Mouse (Mus musculus) myocyte (in vitro differentiated cells): ENCODE data around the gene Hspd1. TPM values are rescaled to one million over a fixed set of nuclear protein-coding genes. Genes with fewer than 3 reads are reported as not detected.

Source experiments
- H3K27me3 ChIP-seq: one replicate; pipeline ENCODE4 v1.6.1; 2011; ENCODE audit not compliant: control insufficient read depth, insufficient read depth, insufficient read length
- H3K36me3 ChIP-seq: one replicate; pipeline ENCODE4 v1.6.1; 2011; ENCODE audit not compliant: control insufficient read depth, insufficient read depth
- H3K4me2 ChIP-seq: one replicate; pipeline ENCODE4 v1.6.1; 2011; ENCODE audit warnings: low read depth, control low read depth
- H3K4me3 ChIP-seq: one replicate; pipeline ENCODE4 v1.5.1; 2011; ENCODE audit warnings: mild to moderate bottlenecking, control low read depth, moderate library complexity
- H3K79me2 ChIP-seq: one replicate; pipeline ENCODE4 v1.6.1; 2011; ENCODE audit not compliant: control insufficient read depth, insufficient read depth
- H3ac ChIP-seq: one replicate; pipeline ENCODE4 v1.6.1; 2011; ENCODE audit not compliant: control insufficient read depth, insufficient read length
- CEBPB ChIP-seq: IDR thresholded peaks from 2 replicates; pipeline ENCODE4 v1.6.1; 2011; ENCODE audit warnings: mild to moderate bottlenecking, moderate library complexity; ENCODE audit not compliant: poor library complexity, insufficient read depth, severe bottlenecking
- E2F4 ChIP-seq: IDR thresholded peaks from one replicate; pipeline ENCODE4 v1.6.1; 2011; ENCODE audit warnings: mild to moderate bottlenecking, control low read depth, moderate library complexity; ENCODE audit not compliant: insufficient read depth
- MAX ChIP-seq: IDR thresholded peaks from one replicate; pipeline ENCODE4 v1.6.1; 2011; ENCODE audit warnings: low read depth, mild to moderate bottlenecking, control low read depth
- MYOD1 ChIP-seq, 3 experiments: IDR thresholded peaks; one replicate each; pipeline ENCODE4 v1.6.1; 2011; ENCODE audit warnings: control low read depth in 2 of 3, low read depth in 2 of 3, mild to moderate bottlenecking in 2 of 3, moderate library complexity in 1 of 3; ENCODE audit not compliant: insufficient read length in 2 of 3, control insufficient read depth in 1 of 3
- MYOG ChIP-seq, 3 experiments: IDR thresholded peaks; one replicate each; pipeline ENCODE4 v1.6.1; 2011; ENCODE audit warnings: control low read depth in 2 of 3, low read depth in 2 of 3, mild to moderate bottlenecking in 2 of 3; ENCODE audit not compliant: insufficient read length in 2 of 3, control insufficient read depth in 1 of 3, insufficient read depth in 1 of 3
- POLR2A ChIP-seq: IDR thresholded peaks from one replicate; pipeline ENCODE4 v1.6.1; 2011; ENCODE audit warnings: low read depth, mild to moderate bottlenecking, control low read depth, moderate library complexity; ENCODE audit not compliant: insufficient read length
- POLR2AphosphoS2 ChIP-seq: IDR thresholded peaks from one replicate; pipeline ENCODE4 v1.6.1; 2011; ENCODE audit warnings: low read depth, control low read depth; ENCODE audit not compliant: insufficient read length
- REST ChIP-seq: IDR thresholded peaks from one replicate; pipeline ENCODE4 v1.6.1; 2011; ENCODE audit warnings: mild to moderate bottlenecking, control low read depth, moderate library complexity; ENCODE audit not compliant: insufficient read depth, insufficient read length
- SRF ChIP-seq: IDR thresholded peaks from one replicate; pipeline ENCODE4 v1.6.1; 2011; ENCODE audit warnings: low read depth; ENCODE audit not compliant: control insufficient read depth, insufficient read length
- TCF12 ChIP-seq: IDR thresholded peaks from one replicate; pipeline ENCODE4 v1.6.1; 2011; ENCODE audit warnings: mild to moderate bottlenecking, control low read depth; ENCODE audit not compliant: poor library complexity, insufficient read depth, severe bottlenecking
- TCF3 ChIP-seq: IDR thresholded peaks from one replicate; pipeline ENCODE4 v1.6.1; 2011; ENCODE audit warnings: low read depth, control low read depth; ENCODE audit not compliant: insufficient read length
- USF1 ChIP-seq: IDR thresholded peaks from one replicate; pipeline ENCODE4 v1.6.1; 2011; ENCODE audit warnings: low read depth, mild to moderate bottlenecking, control low read depth, moderate library complexity
- polyA plus RNA-seq: library from polyadenylated mRNA; unstranded; fragments of >200 nt; fragmentation: generic; extraction: Trizol; gene quantifications from one replicate; pipeline ENCODE4 v1.2.1, GENCODE M21; 2012; ENCODE audit warnings: missing spikeins

Gene Hspd1
- polyA plus RNA-seq, 1 experiment: 132 TPM

DNA sequence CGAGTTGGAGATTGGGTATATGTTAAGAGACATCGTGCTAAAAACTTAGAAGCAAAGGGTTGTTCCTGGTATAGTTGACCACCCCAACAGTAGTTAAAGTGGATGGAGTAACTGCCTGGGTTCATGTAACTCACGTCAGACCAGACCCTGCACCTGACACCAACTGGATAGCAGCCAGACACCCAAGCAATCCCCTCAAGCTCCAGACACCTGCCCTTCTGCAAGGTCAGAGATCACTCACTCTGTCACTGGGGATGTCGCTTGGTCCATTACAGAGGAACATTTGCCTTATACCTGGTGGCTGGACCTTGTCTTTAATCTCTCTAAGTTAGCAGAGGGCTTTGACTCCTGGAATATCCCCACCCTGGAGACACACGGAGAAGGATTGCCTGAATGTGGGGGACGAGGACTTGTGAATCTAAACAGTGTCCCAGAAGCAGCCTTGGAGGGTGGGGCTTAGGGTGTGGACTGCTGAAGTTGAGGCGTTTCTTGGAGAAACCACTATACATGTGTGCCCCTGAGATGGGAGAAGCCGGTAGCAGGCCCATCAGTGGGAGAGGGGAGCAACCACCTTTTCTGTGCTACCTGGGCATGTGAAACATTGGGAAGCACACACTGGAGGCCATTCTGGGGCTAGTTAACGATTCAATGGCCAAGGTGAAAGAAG is 19.0 kb upstream of the Hspd1 start:
- H3K79me2 ChIP-seq: no peaks in the 10 kb centered on the region
- no peak overlapping the region for H3K4me2 ChIP-seq
- no peak overlapping the region for H3K4me3 ChIP-seq
- H3K36me3 ChIP-seq: no peaks in the 10 kb centered on the region
- H3K27me3 ChIP-seq: no peaks in the 10 kb centered on the region
- H3ac ChIP-seq: no peak overlapping the region
- TF ChIP-seq MAX (no peak), MYOG (IDR thresholded peaks at IDR 0.05; ENCODE audit: control insufficient read depth in 1 of 3, insufficient read depth in 1 of 3, insufficient read length in 2 of 3, low read depth in 2 of 3) (no peak), MYOD1 (IDR thresholded peaks at IDR 0.05; ENCODE audit: control insufficient read depth in 1 of 3, insufficient read length in 2 of 3, low read depth in 2 of 3) (no peak), POLR2A (no peak), CEBPB (no peak), TCF3 (no peak), E2F4 (no peak), USF1 (no peak), REST (no peak), SRF (no peak), POLR2AphosphoS2 (no peak), TCF12 (no peak)

DNA sequence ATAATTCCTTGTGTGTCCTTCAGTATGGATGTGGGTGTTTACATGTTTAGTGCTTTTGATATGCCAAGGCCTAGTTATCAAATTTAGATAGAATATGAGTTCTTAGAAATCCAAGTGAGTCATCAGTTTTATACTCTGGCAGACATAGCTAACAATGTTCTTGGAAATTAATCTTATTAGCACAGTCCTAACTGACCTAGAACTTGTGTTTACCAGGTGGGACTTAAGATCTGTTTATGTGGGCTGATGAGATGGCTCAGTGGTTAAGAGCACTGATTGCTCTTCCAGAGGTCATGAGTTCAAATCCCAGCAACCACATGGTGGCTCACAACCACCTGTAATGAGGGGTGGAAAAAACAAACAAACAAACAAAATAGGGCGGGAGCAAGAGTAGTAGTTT is 4.4 kb upstream of the Hspd1 start:
- no peak overlapping the region for H3ac ChIP-seq
- no peak for TF ChIP-seq CEBPB
- TF ChIP-seq MAX: no peak
- TF ChIP-seq MYOD1 (IDR thresholded peaks at IDR 0.05; ENCODE audit: control insufficient read depth in 1 of 3, insufficient read length in 2 of 3, low read depth in 2 of 3): no peak
- TF ChIP-seq E2F4: no peak
- no peak for TF ChIP-seq TCF3
- no peak for TF ChIP-seq POLR2A
- TF ChIP-seq TCF12: no peak
- no peak for TF ChIP-seq REST
- TF ChIP-seq SRF: no peak
- no peak for TF ChIP-seq POLR2AphosphoS2
- TF ChIP-seq USF1: no peak
- TF ChIP-seq MYOG (IDR thresholded peaks at IDR 0.05; ENCODE audit: control insufficient read depth in 1 of 3, insufficient read depth in 1 of 3, insufficient read length in 2 of 3, low read depth in 2 of 3): no peak
- peaks cover 16% of the 10 kb centered on the region for H3K36me3 ChIP-seq
- peaks cover 20% of the 10 kb centered on the region for H3K79me2 ChIP-seq
- no peaks in the 10 kb centered on the region for H3K27me3 ChIP-seq
- H3K4me3 ChIP-seq: no peak overlapping the region
- H3K4me2 ChIP-seq: no peak overlapping the region

DNA sequence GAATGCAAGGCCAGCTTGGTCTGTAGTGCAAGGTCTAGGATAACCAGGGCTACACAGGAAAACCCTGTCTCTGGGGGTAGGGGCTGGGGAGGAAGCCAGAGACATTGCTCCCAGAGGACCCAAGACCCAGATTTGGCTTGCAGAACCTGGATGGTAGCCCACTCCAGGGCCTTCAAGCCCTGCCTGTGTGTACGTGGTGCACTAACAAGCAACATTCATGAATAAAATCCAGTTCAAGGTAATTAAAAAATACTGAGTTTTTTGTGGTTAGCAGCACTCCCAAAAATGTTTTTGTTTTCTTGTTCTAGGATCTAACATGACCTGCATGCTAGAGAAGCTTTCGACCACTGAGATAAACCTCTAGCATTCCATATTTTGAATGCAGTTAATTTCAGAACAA is 4.0 kb upstream of the Hspd1 start:
- TF ChIP-seq SRF (no peak), USF1 (no peak), MAX (no peak), MYOG (IDR thresholded peaks at IDR 0.05; ENCODE audit: control insufficient read depth in 1 of 3, insufficient read depth in 1 of 3, insufficient read length in 2 of 3, low read depth in 2 of 3) (no peak), E2F4 (no peak), TCF3 (no peak), POLR2AphosphoS2 (no peak), MYOD1 (IDR thresholded peaks at IDR 0.05; ENCODE audit: control insufficient read depth in 1 of 3, insufficient read length in 2 of 3, low read depth in 2 of 3) (no peak), POLR2A (no peak), TCF12 (no peak), REST (no peak)
- no peak overlapping the region for H3ac ChIP-seq

DNA sequence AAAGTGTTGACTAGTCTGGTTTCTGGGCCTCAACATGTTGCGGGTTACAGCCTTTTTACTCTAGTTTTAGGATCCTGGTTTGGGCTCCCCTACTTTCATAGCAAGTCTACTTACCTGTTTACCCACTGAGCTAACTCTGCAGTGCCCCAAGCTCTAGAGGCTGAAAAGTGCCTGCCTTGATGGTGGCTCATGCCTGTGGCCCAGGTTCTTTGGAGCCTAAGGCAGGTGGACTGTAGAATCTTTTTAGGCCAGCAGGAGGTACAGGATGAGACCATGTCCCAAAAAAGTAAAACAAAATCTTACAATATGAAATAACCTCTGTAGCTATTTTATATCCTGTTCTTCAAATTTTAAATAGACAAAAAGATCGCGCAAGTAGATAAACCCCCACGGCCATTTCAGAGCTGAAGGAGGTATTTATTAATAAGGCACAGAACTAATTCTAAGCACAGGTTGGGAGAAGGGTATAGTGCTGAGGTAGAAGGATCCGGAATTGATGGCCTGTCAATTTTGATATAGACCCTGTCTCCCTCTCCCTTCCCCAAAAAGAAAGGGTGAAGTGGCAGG is 1.5 kb upstream of the Hspd1 start:
- peaks cover 47% of the 10 kb centered on the region for H3K79me2 ChIP-seq
- TF ChIP-seq MYOD1 (IDR thresholded peaks at IDR 0.05; ENCODE audit: control insufficient read depth in 1 of 3, insufficient read length in 2 of 3, low read depth in 2 of 3): no peak
- no peak for TF ChIP-seq TCF3
- no peak for TF ChIP-seq USF1
- TF ChIP-seq CEBPB: no peak
- no peak for TF ChIP-seq POLR2A
- no peak for TF ChIP-seq MAX
- peak overlapping the region; percentile 95 for H3K4me2 ChIP-seq
- peak overlapping the region; percentile 90 for H3K4me3 ChIP-seq
- no peaks in the 10 kb centered on the region for H3K27me3 ChIP-seq
- no peak overlapping the region for H3ac ChIP-seq
- peaks cover 29% of the 10 kb centered on the region for H3K36me3 ChIP-seq

More for the DNA sequence above, 4.0 kb upstream of the Hspd1 start:
- H3K27me3 ChIP-seq: no peaks in the 10 kb centered on the region
- no peak overlapping the region for H3K4me3 ChIP-seq
- H3K4me2 ChIP-seq: no peak overlapping the region
- peaks cover 23% of the 10 kb centered on the region for H3K79me2 ChIP-seq
- peaks cover 16% of the 10 kb centered on the region for H3K36me3 ChIP-seq
